Mouse (Mus musculus) gonadal fat pad, adult 2 months (tissue): ENCODE data around the gene Asgr1. TPM values are rescaled to one million over a fixed set of nuclear protein-coding genes. Genes with fewer than 3 reads are reported as not detected.

ENCODE experiments used
- DNase-seq: peaks from one replicate; pipeline ENCODE4 v3.0.0-alpha.2; 2012; ENCODE audit warnings: low read depth
- polyA plus RNA-seq: library from polyadenylated mRNA; depleted of rRNA; stranded (reverse); fragments of >200 nt; gene quantifications from 2 replicates; pipeline ENCODE4 v1.2.3, GENCODE M21; 2012

The Asgr1 gene
- polyA plus RNA-seq, 1 experiment = 0.08 TPM

DNA sequence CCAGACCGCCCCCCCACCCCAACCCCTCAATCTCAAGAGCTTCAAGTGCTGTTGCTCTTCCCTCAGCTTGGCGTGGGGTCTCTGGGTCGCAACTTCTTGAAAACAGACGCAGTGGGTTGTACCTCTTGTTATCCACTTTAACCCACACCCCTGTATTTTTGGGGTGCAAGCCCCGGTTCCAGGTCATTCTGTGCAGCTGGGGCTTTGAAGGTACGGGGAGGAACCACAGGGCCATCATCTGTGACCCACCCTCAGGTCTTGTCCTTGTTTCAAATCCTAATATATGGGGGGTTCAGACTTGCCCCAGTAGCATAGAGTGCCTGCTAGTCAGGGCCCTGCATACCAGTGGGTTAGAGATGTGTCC lies 29.8 kb upstream of the Asgr1 start:
- DNase-seq = no peak

DNA sequence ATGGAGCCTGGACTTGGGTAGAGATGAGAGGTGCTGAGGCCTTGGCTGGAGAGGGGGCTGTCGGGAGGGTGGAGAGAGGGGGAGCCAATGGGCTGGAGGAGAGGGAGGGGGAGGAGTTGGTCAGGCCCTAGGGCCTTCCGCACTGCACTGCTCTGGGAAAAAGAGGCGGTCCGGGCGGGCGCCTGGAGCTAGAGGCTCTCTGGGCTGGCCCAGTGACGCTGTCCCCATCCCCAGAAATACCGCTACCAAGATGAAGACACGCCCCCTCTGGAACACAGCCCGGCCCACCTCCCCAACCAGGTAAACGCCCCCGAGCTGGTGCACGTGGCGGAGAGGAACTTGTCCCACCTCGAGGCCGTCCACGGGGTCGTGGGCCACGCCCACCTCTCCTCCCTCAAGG lies 27.2 kb upstream of the Asgr1 start:
- no peak for DNase-seq

DNA sequence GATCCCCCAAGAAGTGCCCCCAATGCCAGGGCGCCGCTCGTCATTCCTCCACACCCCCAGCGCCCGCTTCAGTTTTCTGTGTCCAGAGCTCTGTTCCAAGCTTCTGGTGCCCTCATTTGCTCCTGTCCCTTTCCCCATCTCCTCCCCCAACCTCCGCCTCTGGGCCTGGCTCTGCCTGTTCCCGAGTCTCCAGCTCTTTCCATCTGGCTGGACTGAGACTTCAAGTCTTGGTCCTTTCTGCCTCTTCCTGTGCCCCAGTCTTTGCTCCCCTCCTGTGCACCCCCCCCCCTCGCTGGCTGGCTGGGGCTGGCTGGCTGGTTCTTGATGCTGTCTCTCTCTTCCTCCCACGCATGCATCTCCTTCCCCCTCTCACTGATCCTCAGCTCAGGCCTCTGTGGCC lies 26.5 kb upstream of the Asgr1 start:
- no peak for DNase-seq

DNA sequence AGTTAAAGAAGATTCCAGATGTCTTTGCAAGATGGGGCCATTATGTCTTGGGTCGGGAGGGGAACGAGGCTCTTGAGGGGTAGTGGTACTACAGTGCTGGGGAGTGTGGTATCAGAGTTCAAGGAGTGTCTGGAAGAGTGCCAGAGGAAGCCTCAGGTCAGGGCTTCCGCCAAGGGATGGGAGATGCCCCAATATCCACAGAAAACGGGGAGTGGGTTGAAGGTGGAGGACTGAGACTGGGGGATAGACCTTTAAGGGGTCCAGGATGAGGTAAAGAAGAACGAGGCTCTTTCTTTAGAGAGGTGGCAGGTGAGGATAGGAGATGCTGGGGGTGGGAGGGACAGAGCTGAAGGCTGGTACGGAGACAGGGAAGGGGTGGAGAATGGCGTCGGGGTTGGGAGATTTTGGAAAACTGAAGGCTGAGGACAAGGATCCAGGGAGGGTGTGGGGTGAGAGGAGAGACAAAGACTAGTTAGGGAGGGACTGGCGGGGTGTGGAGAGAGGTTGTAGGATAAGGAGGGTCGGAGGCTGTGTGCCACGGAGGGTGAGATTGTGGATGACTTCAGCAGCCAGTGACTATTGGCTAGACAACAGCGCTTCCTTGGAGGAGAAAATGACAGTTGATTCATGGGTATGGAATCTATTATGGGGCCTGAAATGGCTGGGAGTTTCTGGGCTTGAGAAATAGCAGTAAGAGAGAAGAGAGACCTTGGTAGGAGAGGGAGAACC lies 25.3 kb upstream of the Asgr1 start:
- DNase-seq = no peak

DNA sequence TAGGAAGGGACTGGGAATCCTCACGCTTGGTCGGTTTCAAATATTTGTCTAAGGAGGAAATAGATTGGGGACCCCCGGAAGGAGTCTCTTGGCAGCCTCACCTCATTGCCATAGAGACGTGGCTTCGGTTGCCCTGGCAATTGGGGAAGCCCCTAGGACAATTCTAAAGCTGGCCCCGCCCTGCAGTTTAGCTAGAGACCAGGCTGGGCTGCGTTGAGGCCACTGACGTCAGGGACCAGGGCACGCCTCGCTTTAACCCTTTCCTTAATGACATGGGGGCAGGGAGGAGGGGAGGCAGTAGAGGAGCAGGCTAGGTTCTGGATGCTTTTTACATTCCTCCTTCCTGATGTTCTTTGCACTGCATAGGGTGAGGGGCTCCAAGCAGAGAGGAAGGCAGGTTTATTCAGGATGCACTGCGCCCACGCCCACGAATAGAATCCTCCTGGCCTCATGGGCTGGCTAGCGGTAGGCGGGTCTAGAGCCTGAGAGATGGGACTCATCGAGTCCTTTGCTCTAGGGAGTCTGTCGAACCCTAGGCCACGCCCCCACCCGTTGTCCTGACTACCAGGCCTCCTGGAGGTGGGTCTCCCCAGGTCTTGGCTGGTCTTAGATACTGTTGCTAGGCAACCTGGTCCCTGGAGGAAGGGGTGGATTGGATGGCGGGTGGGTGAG lies 24.6 kb upstream of the Asgr1 start:
- no peak for DNase-seq

DNA sequence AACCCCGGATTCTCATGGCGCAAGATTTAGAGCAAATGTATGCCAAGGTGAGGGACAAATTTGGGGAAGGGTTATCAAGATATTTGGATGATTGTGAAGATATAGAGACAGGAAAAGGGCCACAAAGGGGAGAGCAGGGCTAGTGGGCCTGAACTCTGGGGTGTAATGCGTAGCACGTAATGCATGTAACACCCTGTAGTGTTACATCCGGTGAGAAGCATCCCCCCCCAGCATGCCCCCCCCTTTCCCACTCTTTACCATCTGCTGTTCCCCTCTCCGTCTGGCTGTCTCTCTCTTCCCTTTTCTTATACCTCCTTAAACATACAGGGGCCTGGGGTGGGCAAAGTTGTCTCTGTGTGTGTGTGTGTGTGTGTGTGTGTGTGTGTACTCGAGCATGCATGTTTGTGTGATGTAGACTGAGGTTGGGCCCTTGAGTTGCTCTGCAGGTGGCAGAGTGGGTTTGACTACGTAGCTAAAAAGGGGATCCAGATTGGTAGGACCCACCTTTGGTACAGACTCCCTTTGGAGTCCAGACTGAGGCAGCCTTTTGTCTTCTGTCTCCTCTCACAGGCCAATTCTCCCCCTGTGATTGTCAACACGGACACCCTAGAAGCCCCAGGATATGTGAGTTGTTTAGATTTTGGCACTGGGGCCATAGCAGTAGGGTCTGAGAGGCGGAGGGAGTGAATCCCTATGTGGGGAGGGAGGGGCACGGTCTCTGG lies 23.9 kb upstream of the Asgr1 start:
- DNase-seq = no peak

DNA sequence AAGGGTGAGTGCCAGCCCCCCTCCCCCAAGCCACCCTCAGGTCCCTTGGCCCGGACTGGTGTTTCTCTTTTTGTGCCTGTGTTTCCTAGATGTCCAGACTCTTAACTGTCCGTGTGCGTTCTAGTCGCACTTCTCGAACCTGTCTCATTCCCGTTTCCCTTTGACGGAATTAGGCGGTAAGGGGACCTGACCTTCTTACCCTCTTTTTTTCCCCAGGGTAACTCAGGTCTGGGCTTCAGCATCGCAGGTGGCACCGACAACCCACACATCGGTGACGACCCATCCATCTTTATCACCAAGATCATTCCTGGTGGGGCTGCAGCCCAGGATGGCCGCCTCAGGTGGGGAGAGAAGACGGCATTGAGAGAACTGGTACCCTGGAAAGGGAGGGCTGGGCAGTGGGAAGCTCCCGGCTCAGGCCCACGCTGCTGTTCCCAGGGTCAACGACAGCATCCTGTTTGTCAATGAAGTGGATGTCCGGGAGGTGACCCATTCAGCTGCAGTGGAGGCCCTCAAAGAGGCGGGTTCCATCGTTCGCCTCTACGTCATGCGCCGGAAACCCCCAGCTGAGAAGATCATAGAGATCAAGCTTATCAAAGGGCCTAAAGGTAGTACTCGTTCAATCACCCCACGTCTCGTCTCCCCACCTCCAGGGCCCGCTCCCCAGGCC lies 23.1 kb upstream of the Asgr1 start:
- no peak for DNase-seq

DNA sequence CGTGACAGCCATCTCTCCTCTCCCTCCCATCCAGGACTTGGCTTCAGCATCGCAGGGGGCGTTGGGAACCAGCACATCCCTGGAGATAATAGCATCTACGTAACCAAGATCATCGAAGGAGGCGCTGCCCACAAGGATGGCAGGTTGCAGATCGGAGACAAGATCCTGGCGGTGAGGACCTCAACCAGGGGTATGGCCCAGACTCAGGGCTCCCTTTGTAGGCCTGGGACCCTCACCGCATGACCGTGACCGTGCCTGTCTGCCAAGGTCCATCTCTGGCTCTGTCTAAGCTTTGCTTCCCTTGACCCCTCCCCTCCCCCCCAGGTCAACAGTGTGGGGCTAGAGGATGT lies 22.6 kb upstream of the Asgr1 start:
- DNase-seq = no peak

DNA sequence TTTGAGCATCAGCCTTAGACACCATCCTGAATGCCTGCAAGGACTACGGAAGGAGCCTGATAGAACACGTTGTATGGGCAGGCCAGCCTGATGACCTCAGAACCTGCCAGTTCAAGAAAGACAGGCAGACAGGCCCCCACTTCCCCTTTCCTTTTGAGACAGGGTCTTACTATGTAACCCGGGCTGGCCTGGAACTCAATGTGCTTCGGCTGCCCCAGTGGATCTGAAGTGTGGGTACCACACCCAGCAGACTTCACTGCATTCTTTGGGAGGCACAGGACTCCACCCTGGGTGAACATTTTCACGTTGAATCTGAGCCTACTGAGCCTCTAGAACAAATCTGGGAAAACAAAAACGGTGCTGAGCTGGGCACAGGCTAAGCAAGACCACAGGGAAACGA lies 15.7 kb upstream of the Asgr1 start:
- DNase-seq = no peak

DNA sequence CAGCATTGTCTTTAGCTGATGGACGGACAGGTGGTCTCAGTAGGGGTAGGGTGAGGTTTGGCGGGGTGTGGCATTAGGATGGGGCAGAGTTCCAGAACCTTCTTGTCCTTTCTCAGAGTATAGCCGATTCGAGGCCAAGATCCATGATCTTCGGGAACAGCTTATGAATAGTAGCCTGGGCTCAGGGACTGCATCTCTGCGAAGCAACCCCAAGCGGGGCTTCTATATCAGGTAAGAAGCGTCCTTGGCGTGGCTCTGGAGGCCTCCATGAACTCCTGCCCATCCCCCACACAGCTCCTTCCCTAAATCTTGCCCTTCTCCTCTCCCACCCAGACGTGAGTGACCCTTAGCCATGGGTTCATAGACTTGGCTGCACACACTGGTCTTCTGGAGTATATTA lies 14.3 kb upstream of the Asgr1 start:
- DNase-seq = no peak

DNA sequence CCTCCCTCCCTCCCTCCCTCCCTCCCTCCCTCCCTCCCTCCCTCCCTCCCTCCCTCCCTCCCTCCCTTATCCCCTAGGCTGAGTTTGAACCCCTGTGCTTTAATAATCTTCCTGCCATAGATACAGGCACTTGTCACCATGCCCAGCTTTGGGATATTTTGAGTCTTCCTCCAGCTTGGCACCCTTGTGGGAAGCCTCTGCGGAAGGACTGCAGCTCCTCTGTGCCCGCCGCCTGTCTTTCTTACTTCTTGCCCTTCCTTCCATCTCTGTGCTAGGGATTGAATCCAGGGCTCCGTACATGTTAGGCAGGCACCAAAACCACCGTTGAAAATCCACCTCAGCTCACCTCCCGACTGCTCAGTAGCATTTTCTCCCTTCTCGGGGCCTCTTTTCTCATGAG lies 13.7 kb upstream of the Asgr1 start:
- DNase-seq = no peak

DNA sequence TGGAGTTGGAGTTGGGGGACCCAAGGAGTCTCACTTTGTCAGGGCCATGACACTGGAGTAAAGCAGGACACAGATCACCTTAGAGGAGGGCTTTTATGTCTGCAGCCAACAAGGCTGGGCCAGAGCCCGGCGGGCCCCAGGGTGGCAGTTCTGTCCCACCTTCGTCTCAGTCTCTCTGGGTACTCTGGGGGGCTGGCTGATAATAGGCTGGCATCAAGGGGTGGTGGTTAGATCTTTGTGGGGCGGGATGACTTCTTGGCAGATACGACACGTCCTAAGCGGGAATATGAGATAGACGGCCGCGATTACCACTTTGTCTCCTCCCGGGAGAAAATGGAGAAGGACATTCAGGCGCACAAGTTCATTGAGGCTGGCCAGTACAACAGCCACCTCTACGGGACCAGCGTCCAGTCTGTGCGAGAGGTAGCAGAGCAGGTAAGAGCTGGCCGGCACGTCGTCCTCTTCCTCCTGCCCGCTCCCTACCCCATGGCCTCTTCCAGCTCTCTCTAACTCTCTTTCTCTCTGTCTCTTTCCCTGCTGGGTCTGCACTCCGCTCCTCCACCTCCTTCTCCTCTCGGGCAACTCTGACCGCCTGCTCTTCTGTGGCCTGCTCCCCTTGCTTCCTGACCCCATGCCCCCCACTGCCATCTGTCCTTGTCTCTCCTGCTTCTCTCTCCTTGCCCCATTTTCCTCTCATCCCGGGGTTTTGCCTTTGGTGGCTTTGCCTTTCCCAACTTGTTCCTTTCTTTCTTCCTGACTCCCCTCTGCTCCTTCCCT lies 11.4 kb upstream of the Asgr1 start:
- DNase-seq = no peak

DNA sequence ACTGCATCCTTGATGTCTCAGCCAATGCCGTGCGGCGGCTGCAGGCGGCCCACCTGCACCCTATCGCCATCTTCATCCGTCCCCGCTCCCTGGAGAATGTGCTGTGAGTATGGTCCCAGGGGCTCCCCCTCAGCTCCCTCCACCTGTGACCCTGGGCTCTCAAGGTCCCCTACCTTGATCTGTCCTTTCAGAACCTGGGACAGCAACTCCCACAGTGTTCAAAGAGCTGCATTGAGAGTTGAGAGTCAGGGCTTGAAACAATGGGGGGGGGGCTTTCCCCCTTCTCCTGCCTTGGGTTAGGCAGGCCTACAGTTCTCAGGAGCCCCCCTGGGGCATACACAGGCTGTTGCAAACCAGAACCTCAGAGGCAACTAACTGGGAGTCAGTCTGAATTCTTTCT lies 10.2 kb upstream of the Asgr1 start:
- DNase-seq = no peak

DNA sequence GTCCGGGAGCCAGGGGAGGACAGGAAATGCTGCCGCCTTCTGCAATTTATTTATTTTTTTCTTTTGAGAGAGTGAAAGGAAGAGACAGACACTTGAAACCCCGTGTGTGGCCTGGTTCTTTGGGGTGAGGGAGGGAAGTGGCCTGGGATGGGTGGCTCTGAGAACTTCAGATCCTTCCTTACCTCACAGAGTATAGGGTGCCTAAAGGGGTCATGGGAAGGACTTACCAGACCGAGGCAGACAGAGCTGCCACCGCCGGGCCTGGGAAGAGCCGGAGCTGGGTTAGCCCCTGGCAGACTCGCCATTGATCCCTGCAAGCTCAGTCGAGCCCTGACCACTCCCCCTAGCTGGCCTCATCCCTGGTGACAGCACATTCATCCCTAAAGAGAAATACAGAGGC lies 8.4 kb upstream of the Asgr1 start:
- DNase-seq = no peak

DNA sequence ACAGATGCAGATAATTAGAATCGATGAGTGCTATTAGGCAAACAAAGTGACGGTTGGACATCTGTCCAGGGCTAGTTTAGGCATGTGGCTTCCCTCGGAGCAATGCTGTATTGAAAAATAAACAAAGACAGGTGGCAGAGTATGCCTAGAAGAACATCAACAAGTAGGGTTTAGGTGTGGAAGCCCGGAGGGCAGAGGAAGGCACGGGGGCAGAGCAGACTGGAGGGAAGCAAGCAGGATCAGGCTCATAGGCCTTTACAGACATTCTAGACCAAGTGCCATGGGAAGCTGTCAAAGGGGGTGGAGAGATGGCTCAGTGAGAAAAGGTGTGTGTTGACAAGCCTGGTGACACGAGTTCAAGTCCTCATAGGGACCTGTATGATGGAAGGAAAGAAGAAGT lies 4.5 kb upstream of the Asgr1 start:
- DNase-seq = no peak

DNA sequence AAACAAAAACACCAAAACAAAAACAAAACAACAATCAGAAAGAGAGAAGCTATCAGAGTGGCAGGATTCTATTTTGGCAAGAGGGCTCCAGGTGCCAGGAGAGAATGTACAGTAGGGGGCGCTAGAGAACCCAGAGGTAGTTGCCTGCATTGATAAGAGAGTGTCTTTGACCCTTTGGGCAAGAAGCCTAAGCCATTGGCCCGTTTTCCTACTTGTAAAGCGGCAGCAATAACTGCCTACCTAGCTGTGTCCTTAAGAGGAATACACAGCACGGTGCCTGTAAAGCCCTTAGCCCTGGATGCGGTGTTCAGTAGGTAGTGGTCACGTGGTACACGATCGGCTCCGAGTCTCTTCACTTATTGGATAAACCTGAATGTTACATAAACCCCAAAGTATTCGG lies 4.1 kb upstream of the Asgr1 start:
- DNase-seq = no peak

DNA sequence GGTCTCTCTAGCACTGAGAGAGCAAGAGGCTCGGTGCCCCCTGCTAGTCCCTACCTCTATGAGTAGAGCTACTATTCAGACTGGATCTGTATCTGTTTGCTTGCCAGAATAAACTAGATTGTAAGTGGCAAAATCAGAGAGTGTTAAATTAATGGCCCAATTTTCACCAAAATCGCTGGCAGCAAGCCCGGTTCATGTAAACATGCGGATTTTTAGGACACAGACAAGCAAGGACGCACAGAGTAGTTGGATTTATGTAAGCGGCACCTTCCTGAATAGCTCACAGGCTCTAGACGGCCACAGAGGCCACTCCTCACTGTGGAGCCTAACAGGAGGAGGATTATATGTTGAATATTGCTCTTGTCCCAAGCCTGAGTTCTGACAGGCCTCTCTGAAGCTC lies 729 bp upstream of the Asgr1 start:
- no peak for DNase-seq

DNA sequence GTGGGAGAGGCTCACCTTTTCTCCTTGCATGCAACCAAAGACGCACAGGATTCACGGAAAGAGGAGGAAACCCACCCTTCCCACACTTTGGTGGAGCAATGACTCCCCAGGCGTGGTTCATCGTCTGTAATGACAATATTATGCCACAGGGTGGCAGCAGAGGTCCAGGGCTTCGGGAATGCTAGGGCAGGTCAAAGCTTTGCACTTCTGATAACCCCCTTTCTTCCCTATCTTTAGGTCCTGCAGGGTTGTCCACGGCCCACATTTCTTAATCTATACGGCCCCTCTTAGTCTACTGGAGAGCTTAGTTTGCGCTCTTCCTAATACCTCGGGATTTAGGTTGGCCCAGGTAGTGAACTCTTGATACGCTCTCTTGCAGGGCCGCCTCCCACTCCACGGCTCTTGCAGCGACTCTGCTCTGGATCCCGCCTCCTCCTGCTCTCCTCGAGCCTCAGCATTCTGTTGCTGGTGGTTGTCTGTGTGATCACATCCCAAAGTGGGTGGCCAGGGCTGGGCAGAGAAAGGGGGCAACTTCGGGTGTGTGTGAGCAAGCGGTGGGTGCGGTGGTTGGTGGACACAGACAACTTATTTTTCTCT lies 1.8 kb downstream of the Asgr1 start:
- no peak for DNase-seq

DNA sequence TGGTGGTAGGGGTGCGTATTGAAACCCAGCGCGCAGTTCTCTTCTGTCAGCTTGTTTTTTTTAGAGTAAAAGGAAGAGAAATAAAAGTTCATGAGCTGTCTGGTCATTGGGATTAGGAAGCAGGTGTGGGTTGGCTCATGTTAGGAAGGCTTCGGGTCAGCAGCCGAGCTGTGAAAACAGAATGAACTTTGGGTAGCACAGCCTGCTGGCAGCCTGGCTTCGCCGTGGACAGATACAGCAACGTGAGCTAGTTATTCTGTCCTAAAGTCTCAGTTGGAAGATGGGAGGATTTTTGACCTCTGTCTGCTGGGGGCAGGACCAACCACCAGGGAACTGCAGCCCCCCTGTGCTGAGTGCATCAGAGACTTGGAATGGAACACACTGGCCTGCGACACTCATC lies 3.9 kb downstream of the Asgr1 start:
- DNase-seq = no peak

DNA sequence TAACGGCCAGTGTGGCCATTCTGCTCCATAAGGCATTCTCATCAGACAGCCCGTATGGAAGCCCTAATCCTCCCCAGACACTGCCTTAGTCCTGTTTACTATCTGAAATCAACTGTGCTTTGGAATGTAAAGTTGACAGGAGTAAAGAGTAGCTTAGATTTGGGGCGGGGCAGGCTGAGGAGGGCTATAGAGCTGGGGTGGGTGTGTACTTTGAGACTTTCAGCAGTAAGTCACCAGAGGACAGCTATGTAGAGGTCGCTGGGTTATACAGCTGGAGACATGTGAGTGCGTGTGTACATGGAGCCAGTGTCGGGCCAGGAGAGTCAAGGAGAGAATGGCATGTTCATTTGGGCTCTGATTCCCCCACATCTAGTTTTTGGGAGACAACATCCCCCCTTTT lies 6.0 kb downstream of the Asgr1 start:
- DNase-seq = no peak

DNA sequence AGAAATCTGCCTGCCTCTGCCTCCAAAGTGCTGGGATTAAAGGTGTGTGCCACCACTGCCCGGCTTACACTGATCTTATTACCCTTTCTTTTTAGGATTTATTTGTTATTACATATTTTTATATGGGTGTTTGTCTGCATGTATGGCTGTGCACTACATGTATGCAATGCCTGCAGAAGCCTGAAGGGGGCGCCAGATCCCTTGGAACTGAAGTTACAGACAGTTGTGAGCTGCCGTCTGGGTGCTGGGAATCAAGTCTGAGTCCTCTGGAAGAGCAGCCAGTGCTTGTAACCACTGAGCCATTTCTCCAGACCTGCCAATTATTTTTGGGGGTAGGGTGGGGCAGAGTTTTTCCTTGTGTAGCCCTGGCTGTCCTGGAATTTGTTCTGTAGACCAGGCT lies 9.2 kb downstream of the Asgr1 start:
- no peak for DNase-seq

DNA sequence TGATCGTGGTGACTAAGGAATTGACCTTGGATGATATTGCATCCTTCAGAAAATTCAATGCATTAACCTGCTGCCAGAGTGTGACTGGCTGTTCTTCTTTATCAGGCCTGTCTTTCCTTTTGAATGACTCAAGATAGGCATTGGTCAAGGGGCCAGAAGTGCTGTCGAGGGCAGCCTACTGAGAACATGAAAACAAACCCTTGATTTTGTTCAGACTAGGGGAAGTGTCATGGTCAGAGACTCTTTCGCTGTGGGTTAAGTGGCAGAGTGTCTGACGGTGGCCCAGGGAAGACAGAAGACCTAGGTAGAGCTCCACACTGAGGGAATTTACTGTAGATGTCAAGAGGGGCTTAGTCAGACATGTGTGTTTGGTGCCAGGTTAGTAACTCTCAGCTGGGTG lies 12.8 kb downstream of the Asgr1 start:
- no peak for DNase-seq
